Mouse (Mus musculus) intestine, embryonic 14.5 days (tissue): ENCODE results near the gene Dkk2. TPM values are rescaled to one million over a fixed set of nuclear protein-coding genes. Genes with fewer than 3 reads are reported as not detected.
A peak's percentile ranks its signal among the peaks of the same experiment; 100 is the strongest.

Source experiments
- ATAC-seq: fragments of 200-750 bp; cut with Nextera tagmentation; replicated peaks from 2 replicates; pipeline ENCODE4 v1.8.0; 2017; ENCODE audit warnings: low read depth, moderate number of reproducible peaks, moderate TSS enrichment, moderate library complexity; ENCODE audit not compliant: low FRiP score, low TSS enrichment
- DNase-seq: peaks from one replicate; pipeline ENCODE4 v3.0.0-alpha.2; 2018; ENCODE audit warnings: low spot score
- H3K27ac ChIP-seq: fragments of 300-500 bp; sonication (generic); 2 replicates; pipeline ENCODE4 v1.5.1; 2014; ENCODE audit warnings: low read depth, mild to moderate bottlenecking, control low read depth
- H3K27me3 ChIP-seq: fragments of 300-500 bp; sonication (generic); replicated peaks from 2 replicates; pipeline ENCODE4 v1.6.1; 2014; ENCODE audit warnings: low read length, control low read depth; ENCODE audit not compliant: control insufficient read depth, insufficient read depth
- H3K36me3 ChIP-seq: fragments of 300-500 bp; sonication (generic); 2 replicates; pipeline ENCODE4 v1.6.1; 2014; ENCODE audit warnings: low read length, control low read depth; ENCODE audit not compliant: control insufficient read depth, insufficient read depth
- H3K4me1 ChIP-seq: fragments of 300-500 bp; sonication (generic); replicated peaks from 2 replicates; pipeline ENCODE4 v1.6.1; 2014; ENCODE audit warnings: low read length, control low read depth, mixed read lengths; ENCODE audit not compliant: control insufficient read depth, insufficient read depth
- H3K4me2 ChIP-seq: fragments of 300-500 bp; sonication (generic); 2 replicates; pipeline ENCODE4 v1.6.1; 2014; ENCODE audit warnings: low read length
- H3K4me3 ChIP-seq: fragments of 300-500 bp; sonication (generic); 2 replicates; pipeline ENCODE4 v1.5.1; 2014; ENCODE audit warnings: low read depth, low read length, control low read depth, mixed read lengths
- H3K9ac ChIP-seq: fragments of 300-500 bp; sonication (generic); 2 replicates; pipeline ENCODE4 v1.6.1; 2014; ENCODE audit warnings: mild to moderate bottlenecking, low read length
- H3K9me3 ChIP-seq: fragments of 300-500 bp; sonication (generic); 2 replicates; pipeline ENCODE4 v1.6.1; 2016; ENCODE audit warnings: low read length, control low read depth; ENCODE audit not compliant: control insufficient read depth
- WGBS: fragments of 180-500 bp; shearing (Covaris S2); extraction: QIAGEN DNeasy Blood & Tissue Kit; methylation state at CpG from one replicate; pipeline ENCODE4 v1.1.7; 2014; 5-methylcytosine and 5-hydroxymethylcytosine counted together
- polyA plus RNA-seq: library from polyadenylated mRNA; unstranded; fragments of >200 nt; fragmentation: Nextera tagmentation; extraction: Ambion mirVana; gene quantifications from 2 replicates; pipeline ENCODE4 v1.2.1, GENCODE M21; 2014

The Dkk2 gene
- polyA plus RNA-seq, 1 experiment from 2014 or later: 19.0 TPM

DNA sequence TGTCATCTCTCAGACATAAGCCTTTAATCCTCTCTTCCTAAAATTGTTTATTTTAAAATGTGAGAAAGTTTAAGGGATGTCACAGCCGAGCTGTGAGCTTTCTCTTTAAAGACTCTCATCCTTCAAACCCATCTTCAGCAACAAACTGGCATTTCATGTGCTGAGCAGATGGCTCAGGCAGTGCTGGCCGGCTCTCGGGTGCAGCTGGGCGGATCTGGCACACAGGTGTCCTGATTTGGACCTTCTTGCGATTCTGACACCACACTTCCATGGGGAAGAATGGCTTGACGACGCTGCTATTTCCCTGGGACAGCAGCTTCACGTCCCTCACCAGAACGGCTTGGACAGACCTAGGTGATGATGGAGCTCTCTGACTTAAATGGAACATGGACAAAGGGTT is 17.9 kb downstream of the Dkk2 start:
- Histone ChIP-seq H3K27me3 (no peaks in the 10 kb centered on the region), H3K4me3 (no peak overlapping the region), H3K9me3 (no peaks in the 10 kb centered on the region), H3K9ac (no peak overlapping the region), H3K36me3 (no peaks in the 10 kb centered on the region), H3K4me1 (no peaks in the 10 kb centered on the region), H3K4me2 (peak overlapping the region; percentile 3; the same call in 1 of the 2 replicates), H3K27ac (no peak overlapping the region)
- ATAC-seq (no peak), DNase-seq (peak; percentile 53)
- 21% methylated on average over 9 of the region's 9 CpGs for WGBS

DNA sequence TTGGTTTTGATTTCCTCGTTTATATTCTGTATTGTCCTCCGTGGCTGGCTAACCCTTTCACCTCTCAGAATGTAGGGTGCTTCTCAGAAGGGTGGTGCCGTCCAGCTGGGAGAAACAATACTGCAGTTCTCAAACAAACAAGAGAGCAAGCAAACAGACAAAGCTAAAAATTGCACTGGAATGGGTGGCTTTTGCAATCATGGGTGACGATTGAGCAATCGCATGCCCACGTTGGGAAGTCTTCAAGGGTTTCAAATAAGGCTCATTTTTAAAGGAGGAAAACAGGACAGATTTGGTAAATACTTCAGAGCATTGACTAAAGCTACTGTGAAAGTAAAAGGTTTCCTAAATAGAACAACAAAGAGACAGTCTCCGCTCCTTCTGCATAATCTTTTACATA is 18.4 kb downstream of the Dkk2 start:
- Histone ChIP-seq H3K4me3 (no peak overlapping the region), H3K4me1 (no peaks in the 10 kb centered on the region), H3K27me3 (no peaks in the 10 kb centered on the region), H3K9ac (no peak overlapping the region), H3K27ac (no peak overlapping the region), H3K4me2 (0 out of 2 replicates have a peak overlapping the region, but pooled peaks have one; percentile 3), H3K9me3 (no peaks in the 10 kb centered on the region), H3K36me3 (no peaks in the 10 kb centered on the region)
- 48% methylated on average over 7 of the region's 7 CpGs for WGBS
- ATAC-seq: no peak
- DNase-seq: no peak

DNA sequence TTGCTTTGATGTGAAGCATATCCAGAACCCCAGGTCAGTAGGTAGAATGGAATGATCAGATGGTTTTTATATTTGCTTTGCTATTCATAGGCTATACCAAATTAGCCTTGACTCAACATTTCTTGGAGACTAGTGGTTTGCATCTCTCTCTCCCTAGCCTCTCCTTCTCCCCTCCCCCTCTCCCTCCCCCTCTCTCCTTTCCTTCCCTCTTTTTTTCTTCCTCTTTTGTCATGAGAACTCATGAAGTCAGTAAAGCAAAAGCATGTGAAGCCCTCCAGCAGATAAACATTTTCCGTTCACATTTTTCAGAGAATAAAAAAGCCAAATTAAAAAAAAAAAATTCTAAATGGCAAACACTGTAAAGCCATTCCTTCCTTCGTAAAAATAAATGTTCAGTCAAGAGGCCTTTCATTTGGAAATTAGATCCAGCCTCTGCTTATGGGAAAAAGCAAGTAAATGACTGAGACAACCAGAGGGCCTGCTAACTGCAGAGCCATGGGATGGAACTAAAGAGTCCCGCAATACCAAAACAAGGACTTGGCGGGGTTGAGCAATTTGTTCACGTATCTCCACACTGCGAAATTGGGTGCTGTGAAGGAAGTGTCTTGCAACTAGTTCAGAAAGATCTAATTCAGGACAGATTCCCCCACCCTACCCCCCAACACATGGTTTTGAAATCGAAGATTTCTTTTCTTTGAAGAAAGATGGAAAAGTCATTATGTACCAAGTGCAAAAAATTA is 30.9 kb downstream of the Dkk2 start:
- no peak for ATAC-seq
- WGBS: 82% methylated on average over 7 of the region's 7 CpGs
- H3K36me3 ChIP-seq: no peaks in the 10 kb centered on the region

DNA sequence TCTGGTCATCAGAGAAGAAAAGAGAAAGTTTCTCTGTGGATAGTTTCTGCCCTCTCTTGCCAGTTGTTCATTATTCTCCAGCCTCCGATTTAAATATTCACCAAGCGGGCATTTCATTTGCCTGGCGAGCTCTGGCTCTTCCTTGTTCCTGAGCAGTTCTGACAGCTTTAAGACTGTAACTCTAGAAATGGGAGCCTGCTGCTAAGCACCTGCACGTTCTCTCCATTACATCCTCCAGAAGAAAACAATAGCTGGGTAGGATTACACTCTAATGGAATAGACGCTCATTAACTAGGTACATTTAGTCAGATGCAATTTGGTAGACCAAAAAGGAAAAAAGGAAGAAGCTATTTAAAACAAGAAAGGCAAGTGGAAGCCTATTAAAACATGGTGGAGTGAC is 36.3 kb downstream of the Dkk2 start:
- 70% methylated on average over 5 of the region's 5 CpGs for WGBS
- no peaks in the 10 kb centered on the region for H3K9me3 ChIP-seq
- no peak overlapping the region for H3K4me3 ChIP-seq
- H3K27me3 ChIP-seq: no peaks in the 10 kb centered on the region
- no peaks in the 10 kb centered on the region for H3K4me1 ChIP-seq
- no peak overlapping the region for H3K27ac ChIP-seq
- DNase-seq: no peak
- no peak overlapping the region for H3K4me2 ChIP-seq
- ATAC-seq: no peak
- no peaks in the 10 kb centered on the region for H3K36me3 ChIP-seq
- no peak overlapping the region for H3K9ac ChIP-seq

More for the DNA sequence above, 30.9 kb downstream of the Dkk2 start:
- Histone ChIP-seq H3K4me3 (no peak overlapping the region), H3K27me3 (no peaks in the 10 kb centered on the region), H3K9ac (no peak overlapping the region), H3K27ac (no peak overlapping the region), H3K9me3 (no peaks in the 10 kb centered on the region), H3K4me2 (no peak overlapping the region), H3K4me1 (no peaks in the 10 kb centered on the region)
- no peak for DNase-seq

DNA sequence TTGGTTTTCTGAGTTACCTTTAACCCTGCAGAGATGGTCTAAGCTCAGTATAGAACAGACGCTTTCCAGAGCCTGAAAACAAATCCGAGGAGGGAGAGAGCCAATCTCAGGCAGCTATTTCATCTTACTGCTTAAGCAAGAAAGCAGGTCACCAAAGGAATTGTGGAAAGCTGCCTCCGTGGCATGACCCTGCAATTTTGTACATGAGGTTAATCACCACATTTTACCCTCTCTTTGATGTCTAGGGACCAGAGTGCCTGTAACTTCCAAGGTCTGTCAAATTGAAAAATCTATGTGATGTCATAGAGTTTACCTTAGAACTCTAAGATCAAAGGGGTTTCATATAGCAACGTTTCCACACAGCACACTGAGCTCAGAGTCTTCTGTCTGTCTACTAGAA is 37.5 kb downstream of the Dkk2 start:
- ATAC-seq: no peak
- Histone ChIP-seq H3K36me3 (no peaks in the 10 kb centered on the region), H3K4me2 (no peak overlapping the region), H3K4me1 (no peaks in the 10 kb centered on the region), H3K9ac (no peak overlapping the region), H3K27ac (no peak overlapping the region), H3K9me3 (no peaks in the 10 kb centered on the region), H3K27me3 (no peaks in the 10 kb centered on the region), H3K4me3 (no peak overlapping the region)
- 24% methylated on average over 4 of the region's 4 CpGs for WGBS
- no peak for DNase-seq

DNA sequence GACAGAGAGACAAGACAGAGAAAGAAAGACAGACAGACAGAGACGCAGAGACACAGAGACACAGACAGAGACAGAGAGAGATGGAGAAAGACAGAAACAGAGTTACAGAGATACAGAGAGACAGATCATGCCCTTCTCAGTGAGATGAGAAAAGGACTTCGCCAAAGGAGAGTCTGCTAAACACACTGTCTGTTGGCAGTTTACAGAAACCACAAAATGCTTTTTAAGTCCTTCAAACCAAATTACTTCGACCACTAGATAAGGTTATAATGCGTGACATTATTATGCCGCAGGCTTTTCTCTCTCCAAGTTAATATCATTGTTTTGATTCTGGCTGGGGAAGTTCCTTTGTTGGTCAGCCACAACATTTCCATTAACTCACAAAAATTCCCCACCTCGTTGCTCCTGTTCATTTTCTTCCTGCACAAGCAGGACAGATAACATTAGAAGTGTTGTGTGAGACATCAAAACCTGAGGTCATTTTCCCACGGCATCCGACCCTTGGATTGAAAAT is 40.2 kb downstream of the Dkk2 start:
- ATAC-seq (no peak), DNase-seq (no peak)
- H3K4me3 ChIP-seq: no peak overlapping the region
- 80% methylated on average over 8 of the region's 8 CpGs for WGBS
- no peaks in the 10 kb centered on the region for H3K27me3 ChIP-seq
- no peaks in the 10 kb centered on the region for H3K4me1 ChIP-seq
- H3K4me2 ChIP-seq: no peak overlapping the region
- no peaks in the 10 kb centered on the region for H3K9me3 ChIP-seq
- H3K27ac ChIP-seq: no peak overlapping the region
- no peaks in the 10 kb centered on the region for H3K36me3 ChIP-seq
- H3K9ac ChIP-seq: no peak overlapping the region

DNA sequence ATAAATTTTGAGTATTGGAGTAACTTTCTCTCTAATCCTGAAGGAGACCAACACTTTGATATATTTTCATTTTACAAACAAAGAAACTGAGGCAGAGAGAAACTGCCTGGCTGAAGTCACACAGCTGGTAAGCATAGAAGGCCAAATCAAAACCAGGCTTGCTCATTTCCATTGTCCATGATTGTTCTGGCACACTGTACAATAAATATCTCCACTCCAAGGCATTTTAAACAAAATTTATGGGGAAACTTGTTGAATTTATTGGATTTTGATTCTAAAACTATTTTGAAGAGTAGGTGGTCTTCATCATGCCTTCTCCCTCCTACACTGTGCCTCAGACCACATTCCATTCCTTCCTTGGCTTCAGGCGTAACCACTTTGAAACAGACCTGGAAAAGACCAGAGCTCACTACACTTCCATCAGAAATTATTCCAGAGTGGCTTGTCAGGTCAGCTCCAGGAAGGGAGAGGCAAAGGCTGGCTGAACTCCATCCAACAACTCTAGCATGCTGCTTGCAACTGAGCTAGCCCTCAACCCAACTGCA is 44.7 kb downstream of the Dkk2 start:
- Histone ChIP-seq H3K36me3 (no peaks in the 10 kb centered on the region), H3K4me2 (no peak overlapping the region), H3K27me3 (no peaks in the 10 kb centered on the region), H3K4me3 (no peak overlapping the region), H3K27ac (no peak overlapping the region), H3K9me3 (no peaks in the 10 kb centered on the region), H3K4me1 (no peaks in the 10 kb centered on the region), H3K9ac (no peak overlapping the region)
- no peak for DNase-seq
- ATAC-seq: no peak
- WGBS: 87% methylated on average over 1 of the region's 1 CpGs

DNA sequence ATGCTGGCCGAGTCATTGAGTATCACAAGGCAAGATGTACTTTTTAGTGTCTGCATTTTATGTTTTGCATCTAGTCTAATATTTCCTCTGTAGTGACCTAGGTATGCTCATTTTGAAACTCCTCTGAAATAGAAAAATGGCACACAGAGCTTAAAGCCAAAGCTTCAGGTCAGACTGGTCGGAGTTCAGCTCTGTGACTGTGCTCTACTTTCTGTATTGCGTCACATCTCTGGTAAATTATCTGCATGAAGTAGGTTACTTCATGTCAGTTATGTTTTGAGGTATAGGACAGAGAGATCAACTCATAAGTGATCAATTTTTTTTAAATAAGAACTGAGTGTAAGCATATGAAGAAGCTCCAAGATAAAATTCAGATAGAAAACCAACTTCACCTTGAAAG is 45.7 kb downstream of the Dkk2 start:
- ATAC-seq: no peak
- H3K27me3 ChIP-seq: no peaks in the 10 kb centered on the region
- H3K36me3 ChIP-seq: no peaks in the 10 kb centered on the region
- H3K9ac ChIP-seq: no peak overlapping the region
- no peak overlapping the region for H3K4me3 ChIP-seq
- no peaks in the 10 kb centered on the region for H3K4me1 ChIP-seq
- no peak overlapping the region for H3K4me2 ChIP-seq
- H3K27ac ChIP-seq: no peak overlapping the region
- no peaks in the 10 kb centered on the region for H3K9me3 ChIP-seq
- 80% methylated on average over 3 of the region's 3 CpGs for WGBS
- DNase-seq: no peak

DNA sequence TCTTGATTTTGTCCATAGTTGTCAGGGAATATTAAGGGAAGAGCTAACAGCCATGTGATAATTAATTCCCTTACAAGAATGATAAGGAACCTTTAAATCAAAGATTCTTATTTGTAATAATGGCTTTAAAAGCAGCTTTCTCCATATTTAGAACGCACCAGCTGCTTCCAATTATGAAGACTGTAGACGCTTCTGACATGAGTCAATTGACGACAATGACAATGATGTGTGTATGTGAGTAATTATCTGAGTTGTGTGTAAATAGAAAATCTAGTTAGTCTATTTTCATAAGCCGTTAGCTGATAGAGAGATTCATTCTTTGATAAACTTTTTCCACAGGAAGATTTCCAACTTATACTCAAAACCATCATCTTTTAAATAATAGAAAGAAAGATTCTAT is 46.8 kb downstream of the Dkk2 start:
- no peak for DNase-seq
- Histone ChIP-seq H3K9me3 (no peaks in the 10 kb centered on the region), H3K4me1 (no peaks in the 10 kb centered on the region; the same call in 1 of the 2 replicates), H3K4me3 (no peak overlapping the region), H3K27me3 (no peaks in the 10 kb centered on the region), H3K4me2 (no peak overlapping the region), H3K9ac (no peak overlapping the region), H3K36me3 (no peaks in the 10 kb centered on the region), H3K27ac (no peak overlapping the region)
- ATAC-seq: no peak
- WGBS: 83% methylated on average over 4 of the region's 4 CpGs
